Comparison of ENCODE assay signal across 13 mouse cellular contexts in genomic region chr5:90067817-90068216, GRCm38 (mm10).
"Had no signal": no experiment of that assay in that cellular context is flagged by ENCODE, and none has a peak within 500 bp of the region (broad histone marks: within the 10 kb centered on the region; RNA-seq: fewer than 3 reads in every experiment).

No protein-coding gene starts in this region.

- H3K4me2 ChIP-seq: limb, embryonic 13.5 days; liver, embryonic 11.5 days; liver, embryonic 15.5 days; neural tube, embryonic 15.5 days had no signal

- DNase-seq: kidney, adult 8-10 months; kidney, postnatal 10 days; kidney, postnatal 4 days; right cerebral cortex, adult 18-20 months; right cerebral cortex, postnatal 25 days; thymus, postnatal 36 days had no signal

- H3K4me3 ChIP-seq: layer of hippocampus, adult 2 months; limb, embryonic 13.5 days; liver, embryonic 15.5 days; myocyte; neural tube, embryonic 15.5 days had no signal

- H3K36me3 ChIP-seq: limb, embryonic 13.5 days; liver, embryonic 15.5 days; neural tube, embryonic 15.5 days had no signal

- H3K27me3 ChIP-seq: limb, embryonic 13.5 days; liver, embryonic 15.5 days; neural tube, embryonic 15.5 days had no signal

- H3K4me1 ChIP-seq: liver, embryonic 15.5 days; neural tube, embryonic 15.5 days had no signal

- ATAC-seq: intestine, postnatal 0 days had no signal

- H3K27ac ChIP-seq: layer of hippocampus, adult 2 months; limb, embryonic 13.5 days; liver, embryonic 15.5 days; neural tube, embryonic 15.5 days had no signal

- H3K9me3 ChIP-seq: limb, embryonic 13.5 days; liver, embryonic 15.5 days; neural tube, embryonic 15.5 days had no signal

- H3K9ac ChIP-seq: limb, embryonic 13.5 days; liver, embryonic 15.5 days; neural tube, embryonic 15.5 days had no signal
